Mouse (Mus musculus) hindbrain, embryonic 14.5 days (tissue): ENCODE results near the gene Pter. TPM values are rescaled to one million over a fixed set of nuclear protein-coding genes. Genes with fewer than 3 reads are reported as not detected.

Experiments
- ATAC-seq: fragments of 200-750 bp; cut with Nextera tagmentation; 2 replicates; pipeline ENCODE4 v1.8.0; 2017; ENCODE audit warnings: moderate number of reproducible peaks, mild to moderate bottlenecking, moderate TSS enrichment, moderate library complexity; ENCODE audit not compliant: low FRiP score
- DNase-seq: peaks from one replicate; pipeline ENCODE4 v3.0.0-alpha.2; 2015; ENCODE audit warnings: low spot score
- H3K27ac ChIP-seq: fragments of 300-500 bp; sonication (generic); 2 replicates; pipeline ENCODE4 v1.5.1; 2014; ENCODE audit warnings: mild to moderate bottlenecking, moderate library complexity
- H3K27me3 ChIP-seq: fragments of 300-500 bp; sonication (generic); 2 replicates; pipeline ENCODE4 v1.6.1; 2014; ENCODE audit warnings: mild to moderate bottlenecking, low read length, mixed read lengths; ENCODE audit not compliant: control insufficient read depth, insufficient read depth
- H3K36me3 ChIP-seq: fragments of 300-500 bp; sonication (generic); replicated peaks from 2 replicates; pipeline ENCODE4 v1.6.1; 2014; ENCODE audit not compliant: control insufficient read depth, insufficient read depth
- H3K4me1 ChIP-seq: fragments of 300-500 bp; sonication (generic); replicated peaks from 2 replicates; pipeline ENCODE4 v1.6.1; 2014; ENCODE audit warnings: antibody characterized with exemption, low read length, mixed read lengths; ENCODE audit not compliant: control insufficient read depth, insufficient read depth
- H3K4me2 ChIP-seq: fragments of 300-500 bp; sonication (generic); replicated peaks from 2 replicates; pipeline ENCODE4 v1.6.1; 2014; ENCODE audit warnings: mild to moderate bottlenecking, moderate library complexity
- H3K4me3 ChIP-seq: fragments of 300-500 bp; sonication (generic); replicated peaks from 2 replicates; pipeline ENCODE4 v1.5.1; 2014; ENCODE audit warnings: mild to moderate bottlenecking, low read length
- H3K9ac ChIP-seq: fragments of 300-500 bp; sonication (generic); 2 replicates; pipeline ENCODE4 v1.6.1; 2014
- H3K9me3 ChIP-seq: fragments of 300-500 bp; sonication (generic); 2 replicates; pipeline ENCODE4 v1.6.1; 2016; ENCODE audit warnings: low read length; ENCODE audit not compliant: control insufficient read depth
- WGBS: fragments of 180-500 bp; shearing (Covaris S2); extraction: QIAGEN DNeasy Blood & Tissue Kit; methylation state at CpG from one replicate; pipeline ENCODE4 v1.1.7; 2014; 5-methylcytosine and 5-hydroxymethylcytosine counted together
- polyA plus RNA-seq: library from polyadenylated mRNA; unstranded; fragments of >200 nt; fragmentation: Nextera tagmentation; extraction: Ambion mirVana; gene quantifications from 2 replicates; pipeline ENCODE4 v1.2.1, GENCODE M21; 2014

Pter gene
- polyA plus RNA-seq, 1 experiment from 2014 or later, result 10.3 TPM

- no peaks in the 10 kb centered on the region for H3K9me3 ChIP-seq
- no peak for ATAC-seq
- no peaks in the 10 kb centered on the region for H3K4me1 ChIP-seq
- no peak for DNase-seq
- H3K4me3 ChIP-seq, result no peak overlapping the region
- 93% methylated on average over 2 of the region's 2 CpGs for whole genome bisulfite sequencing
- no peak overlapping the region for H3K27ac ChIP-seq
- no peak overlapping the region for H3K4me2 ChIP-seq
- H3K36me3 ChIP-seq, result no peaks in the 10 kb centered on the region
- H3K9ac ChIP-seq, result no peak overlapping the region
- no peaks in the 10 kb centered on the region for H3K27me3 ChIP-seq
Observed at GRCm38 (mm10) chr2:12933905-12934304, 10.1 kb downstream of the Pter start.

GRCm38 (mm10) chr2:12935286-12935685 is 11.4 kb downstream of the Pter start:
- no peak overlapping the region for H3K27ac ChIP-seq

GRCm38 (mm10) chr2:12937461-12938217 is 13.8 kb downstream of the Pter start:
- Histone ChIP-seq H3K4me1 (no peaks in the 10 kb centered on the region), H3K27ac (no peak overlapping the region), H3K9me3 (no peaks in the 10 kb centered on the region), H3K4me2 (no peak overlapping the region), H3K4me3 (no peak overlapping the region), H3K27me3 (no peaks in the 10 kb centered on the region), H3K9ac (no peak overlapping the region), H3K36me3 (no peaks in the 10 kb centered on the region)
- DNase-seq (peak; percentile 39), ATAC-seq (peak; percentile 92)
- WGBS, result 55% methylated on average over 10 of the region's 10 CpGs

More at GRCm38 (mm10) chr2:12935286-12935685, 11.4 kb downstream of the Pter start:
- no peak overlapping the region for H3K4me3 ChIP-seq
- no peak overlapping the region for H3K9ac ChIP-seq
- ATAC-seq, result no peak
- no peak for DNase-seq
- no peaks in the 10 kb centered on the region for H3K36me3 ChIP-seq
- WGBS, result 73% methylated on average over 2 of the region's 2 CpGs
- no peak overlapping the region for H3K4me2 ChIP-seq
- no peaks in the 10 kb centered on the region for H3K27me3 ChIP-seq
- no peaks in the 10 kb centered on the region for H3K9me3 ChIP-seq
- H3K4me1 ChIP-seq, result no peaks in the 10 kb centered on the region

- Histone ChIP-seq H3K4me2 (no peak overlapping the region), H3K9ac (no peak overlapping the region), H3K4me3 (no peak overlapping the region), H3K36me3 (no peaks in the 10 kb centered on the region), H3K9me3 (no peaks in the 10 kb centered on the region), H3K27me3 (no peaks in the 10 kb centered on the region), H3K4me1 (no peaks in the 10 kb centered on the region), H3K27ac (no peak overlapping the region)
- ATAC-seq, result no peak; the same call in 1 of the 2 replicates
- no peak for DNase-seq
- 80% methylated on average over 2 of the region's 2 CpGs for WGBS
Observed at GRCm38 (mm10) chr2:12938641-12939040, 14.8 kb downstream of the Pter start.

- H3K36me3 ChIP-seq, result no peaks in the 10 kb centered on the region
- H3K9me3 ChIP-seq, result no peaks in the 10 kb centered on the region
- no peak overlapping the region for H3K9ac ChIP-seq
- no peak overlapping the region for H3K4me3 ChIP-seq
- H3K4me2 ChIP-seq, result no peak overlapping the region
- no peak overlapping the region for H3K27ac ChIP-seq
- H3K4me1 ChIP-seq, result no peaks in the 10 kb centered on the region
- no peaks in the 10 kb centered on the region for H3K27me3 ChIP-seq
- ATAC-seq (no peak), DNase-seq (no peak)
Observed at GRCm38 (mm10) chr2:12956703-12957424, 33.0 kb downstream of the Pter start.

GRCm38 (mm10) chr2:12970049-12970724 is 46.3 kb downstream of the Pter start:
- DNase-seq, result no peak
- no peak overlapping the region for H3K9ac ChIP-seq
- 48% methylated on average over 12 of the region's 12 CpGs for WGBS

GRCm38 (mm10) chr2:12973752-12974151 is 49.9 kb downstream of the Pter start:
- Histone ChIP-seq H3K27me3 (no peaks in the 10 kb centered on the region), H3K36me3 (no peaks in the 10 kb centered on the region), H3K4me3 (no peak overlapping the region), H3K4me2 (no peak overlapping the region), H3K9me3 (no peaks in the 10 kb centered on the region), H3K4me1 (no peaks in the 10 kb centered on the region), H3K9ac (no peak overlapping the region), H3K27ac (no peak overlapping the region)
- DNase-seq, result no peak
- 91% methylated on average over 2 of the region's 2 CpGs for WGBS
- no peak for ATAC-seq

More at GRCm38 (mm10) chr2:12970049-12970724, 46.3 kb downstream of the Pter start:
- Histone ChIP-seq H3K4me2 (no peak overlapping the region), H3K9me3 (no peaks in the 10 kb centered on the region), H3K27me3 (no peaks in the 10 kb centered on the region), H3K4me1 (no peaks in the 10 kb centered on the region), H3K36me3 (no peaks in the 10 kb centered on the region), H3K4me3 (no peak overlapping the region), H3K27ac (no peak overlapping the region)
- no peak for ATAC-seq

- 86% methylated on average over 7 of the region's 7 CpGs for WGBS
Observed at GRCm38 (mm10) chr2:12977367-12977766, 53.5 kb downstream of the Pter start.

GRCm38 (mm10) chr2:12978771-12979170 is 54.9 kb downstream of the Pter start:
- no peak overlapping the region for H3K4me3 ChIP-seq
- no peaks in the 10 kb centered on the region for H3K27me3 ChIP-seq
- H3K9me3 ChIP-seq, result no peaks in the 10 kb centered on the region
- no peak overlapping the region for H3K4me2 ChIP-seq
- no peak overlapping the region for H3K27ac ChIP-seq
- H3K4me1 ChIP-seq, result no peaks in the 10 kb centered on the region
- DNase-seq (no peak), ATAC-seq (no peak)
- no peaks in the 10 kb centered on the region for H3K36me3 ChIP-seq
- no peak overlapping the region for H3K9ac ChIP-seq
- WGBS, result 72% methylated on average over 4 of the region's 4 CpGs

More at GRCm38 (mm10) chr2:12977367-12977766, 53.5 kb downstream of the Pter start:
- Histone ChIP-seq H3K27ac (no peak overlapping the region), H3K4me3 (no peak overlapping the region), H3K9me3 (no peaks in the 10 kb centered on the region), H3K36me3 (no peaks in the 10 kb centered on the region), H3K4me1 (no peaks in the 10 kb centered on the region), H3K4me2 (no peak overlapping the region), H3K9ac (no peak overlapping the region), H3K27me3 (no peaks in the 10 kb centered on the region)
- ATAC-seq (no peak), DNase-seq (no peak)
